In genomic region chr6:136946241-136946640, GRCm38 (mm10) we compare ENCODE assay signal across 19 mouse cellular contexts. TPM values are rescaled to one million over a fixed set of nuclear protein-coding genes. Genes with fewer than 3 reads are reported as not detected.
DNase-seq lines count a peak whose midpoint lies in the region; ATAC-seq and TF ChIP-seq lines count a peak whose summit lies in the region.
"Had no signal": no experiment of that assay in that cellular context is flagged by ENCODE, and none has a peak within 500 bp of the region (broad histone marks: within the 10 kb centered on the region; RNA-seq: fewer than 3 reads in every experiment).

No protein-coding gene starts in this region.

- no peak overlapping the region for H3K4me3 ChIP-seq in bone marrow macrophage, adult 2 months (ENCODE audit: insufficient read depth, low read length)
- H3K4me3 ChIP-seq: gastrocnemius, adult 2 months; heart, adult 2 months; left cerebral cortex, adult 2 months; limb, embryonic 15.5 days had no signal

- peak; percentile 53 for DNase-seq in spleen, adult 18-20 months
- DNase-seq in spleen, adult 12 weeks (ENCODE audit: low spot score), result no peak
- DNase-seq in left cerebral cortex, postnatal 25 days (ENCODE audit: low spot score in 2 of 2), result no peak
- DNase-seq in gastrocnemius, adult 8-10 months (ENCODE audit: low spot score in 2 of 2), result no peak
- DNase-seq: adrenal gland, adult 2 months; cerebellum, adult 11-12 months; cerebellum, postnatal 36 days; gastrocnemius, adult 2 months; kidney, adult 18-20 months; kidney, postnatal 14 days had no signal

- no peak for TF ChIP-seq CTCF in bone marrow macrophage, adult 2 months (IDR thresholded peaks at IDR 0.05; ENCODE audit: low read depth, low read length)

- ATAC-seq in megakaryocyte progenitor cell, adult 5-6 weeks (replicated peaks; ENCODE audit: poor library complexity), result peak; percentile 73
- no peak for ATAC-seq in erythroblast, adult 5-6 weeks (replicated peaks; ENCODE audit: low FRiP score, poor library complexity, severe bottlenecking)

- intact Hi-C loops in left cerebral cortex, postnatal 25 days (cut with DNase I), result no loop called here

- H3K27ac ChIP-seq in bone marrow macrophage, adult 2 months (ENCODE audit: insufficient read depth, low read depth, low read length), result peak overlapping the region; percentile 45
- H3K27ac ChIP-seq: gastrocnemius, adult 2 months; heart, adult 2 months; hindbrain, embryonic 14.5 days; left cerebral cortex, adult 2 months; limb, embryonic 15.5 days had no signal

- TF ChIP-seq POLR2A in bone marrow macrophage, adult 2 months (IDR thresholded peaks at IDR 0.05; ENCODE audit: borderline replicate concordance, low read depth, low read length), result no peak

- peaks cover 22% of the 10 kb centered on the region for H3K4me1 ChIP-seq in bone marrow macrophage, adult 2 months (ENCODE audit: control insufficient read depth, insufficient read depth, low read length)

RNA-seq across cellular contexts. Expression of gene Arhgdib, which starts 4.5 kb away (rescaled TPM):
- 1,210 and 1,280 TPM in 2 replicates for polyA plus RNA-seq in bone marrow macrophage, adult 2 months (2012; ENCODE audit: insufficient read depth, insufficient read length, missing spikeins)
- total RNA-seq in megakaryocyte progenitor cell, adult 5-6 weeks (2015), result 2,686 and 2,904 TPM in 2 replicates
- total RNA-seq in megakaryocyte progenitor cell, adult 5-6 weeks (2017), result 1,309 and 1,334 TPM in 2 replicates
- total RNA-seq in erythroblast, adult 5-6 weeks (2015; ENCODE audit: low replicate concordance), result 1,174 and 1,226 TPM in 2 replicates
- total RNA-seq in erythroblast, adult 5-6 weeks (2017; ENCODE audit: low replicate concordance), result 299 and 335 TPM in 2 replicates
- total RNA-seq in left cerebral cortex, postnatal 25 days (2021), result 10 to 100 TPM; 10.6 to 14.2 TPM
- 1 to 10 TPM; 3.9 to 9.6 (median 5.3) TPM for total RNA-seq in gastrocnemius, adult 8-10 months (2022)

RNA-seq across cellular contexts. Expression of gene Pde6h, which starts 22.6 kb away (rescaled TPM):
- polyA plus RNA-seq in bone marrow macrophage, adult 2 months (2012; ENCODE audit: insufficient read depth, insufficient read length, missing spikeins), result 1.1 and 2.4 TPM in 2 replicates
- 0.05 TPM in 1 of 2 replicates, not detected in the other for total RNA-seq in megakaryocyte progenitor cell, adult 5-6 weeks (2015)
- total RNA-seq in megakaryocyte progenitor cell, adult 5-6 weeks (2017), result 0.03 and 0.08 TPM in 2 replicates
- not detected in 2 replicates for total RNA-seq in erythroblast, adult 5-6 weeks (2015; ENCODE audit: low replicate concordance)
- total RNA-seq in erythroblast, adult 5-6 weeks (2017; ENCODE audit: low replicate concordance), result not detected in 2 replicates
- total RNA-seq in left cerebral cortex, postnatal 25 days (2021), result 1 to 10 TPM in 1 of 2 experiments, under 1 TPM in 1; 0.41 to 1.5 TPM
- total RNA-seq in gastrocnemius, adult 8-10 months (2022), result not detected
- total RNA-seq: gastrocnemius, adult 2 months had no signal
- polyA plus RNA-seq: adrenal gland, adult 2 months; embryonic facial prominence, embryonic 11.5 days; midbrain, embryonic 14.5 days had no signal

RNA-seq across cellular contexts. Expression of gene Erp27, which starts 24.3 kb away (rescaled TPM):
- not detected in 2 replicates for polyA plus RNA-seq in bone marrow macrophage, adult 2 months (2012; ENCODE audit: insufficient read depth, insufficient read length, missing spikeins)
- 1.0 and 4.4 TPM in 2 replicates for total RNA-seq in megakaryocyte progenitor cell, adult 5-6 weeks (2015)
- 0.25 and 0.91 TPM in 2 replicates for total RNA-seq in megakaryocyte progenitor cell, adult 5-6 weeks (2017)
- total RNA-seq in erythroblast, adult 5-6 weeks (2015; ENCODE audit: low replicate concordance), result not detected in 2 replicates
- total RNA-seq in erythroblast, adult 5-6 weeks (2017; ENCODE audit: low replicate concordance), result 0.34 TPM in 1 of 2 replicates, not detected in the other
- total RNA-seq in left cerebral cortex, postnatal 25 days (2021), result not detected
- total RNA-seq in gastrocnemius, adult 8-10 months (2022), result not detected
- total RNA-seq: adrenal gland, adult 2 months; heart, adult 2 months had no signal
- polyA plus RNA-seq: adrenal gland, adult 2 months; embryonic facial prominence, embryonic 11.5 days; hindbrain, embryonic 14.5 days; midbrain, embryonic 14.5 days had no signal

Comparison
In these comparisons a context has a peak if more than half of its experiments do, and no peak if none do; other contexts are left out.
1. DNase-seq: peak in spleen, adult 18-20 months (2 of 2); none in spleen, adult 12 weeks (single experiment), left cerebral cortex, postnatal 25 days (0 of 2) and gastrocnemius, adult 8-10 months (0 of 2).
2. RNA of gene Arhgdib, which starts 4.5 kb away (total RNA-seq): 1,309 to 2,904 TPM in megakaryocyte progenitor cell, adult 5-6 weeks and 299 to 1,226 TPM in erythroblast, adult 5-6 weeks; 10.6 to 14.2 TPM in left cerebral cortex, postnatal 25 days and 3.9 to 9.6 TPM in gastrocnemius, adult 8-10 months; every median in the first group is over 10 times any median in the second.